Comparison of ENCODE assay signal across 24 mouse cellular contexts in genomic region chr13:36200453-36200852, GRCm38 (mm10).
DNase-seq lines count a peak whose midpoint lies in the region; ATAC-seq and TF ChIP-seq lines count a peak whose summit lies in the region.
"Had no signal": no experiment of that assay in that cellular context is flagged by ENCODE, and none has a peak within 500 bp of the region (broad histone marks: within the 10 kb centered on the region; RNA-seq: fewer than 3 reads in every experiment).

No protein-coding gene starts in this region.

- peak; percentile 96 for DNase-seq in 416B (ENCODE audit: low read depth)
- DNase-seq in c-Kit-positive CD71-negative TER-119-negative erythroid progenitor cells, embryonic 14.5 days (ENCODE audit: low read depth): peak; percentile 28
- no peak for DNase-seq in liver, embryonic 11.5 days (ENCODE audit: low spot score)
- DNase-seq in liver, postnatal 0 days: no peak
- DNase-seq in spleen, adult 18-20 months: no peak
- DNase-seq in hindbrain, embryonic 11.5 days (ENCODE audit: low spot score): no peak
- DNase-seq in layer of hippocampus, adult 2 months (ENCODE audit: low spot score in 2 of 2): no peak
- no peak for DNase-seq in frontal cortex, postnatal 36 days (ENCODE audit: low spot score in 2 of 2)
- DNase-seq: adrenal gland, adult 8-10 months; cerebellum, adult 9-10 months; forebrain, postnatal 0 days; gastrocnemius, postnatal 36 days; heart, adult 2 months; heart, postnatal 36 days; kidney, adult 9 months; kidney, postnatal 14 days; thymus, postnatal 36 days had no signal

- H3K4me1 ChIP-seq in liver, embryonic 11.5 days (replicated peaks; ENCODE audit: control insufficient read depth, insufficient read depth, low read length): no peaks in the 10 kb centered on the region; the same call in 1 of the 2 replicates
- peaks cover 9% of the 10 kb centered on the region; the same call in 1 of the 2 replicates for H3K4me1 ChIP-seq in liver, postnatal 0 days (ENCODE audit: insufficient read depth)
- H3K4me1 ChIP-seq in hindbrain, embryonic 11.5 days (replicated peaks; ENCODE audit: control insufficient read depth, insufficient read depth, low read length): no peaks in the 10 kb centered on the region
- H3K4me1 ChIP-seq: embryonic facial prominence, embryonic 10.5 days; intestine, embryonic 15.5 days had no signal

- H3K27me3 ChIP-seq in liver, embryonic 11.5 days (replicated peaks; ENCODE audit: control insufficient read depth, insufficient read depth, low read length): no peaks in the 10 kb centered on the region
- no peaks in the 10 kb centered on the region for H3K27me3 ChIP-seq in liver, postnatal 0 days (ENCODE audit: insufficient read depth, low read length)
- no peaks in the 10 kb centered on the region for H3K27me3 ChIP-seq in hindbrain, embryonic 11.5 days (ENCODE audit: control insufficient read depth, insufficient read depth, low read length)
- H3K27me3 ChIP-seq: intestine, embryonic 15.5 days; midbrain, embryonic 13.5 days had no signal

- no peak overlapping the region for H3K4me3 ChIP-seq in liver, embryonic 11.5 days (ENCODE audit: low read depth, low read length)
- H3K4me3 ChIP-seq in liver, postnatal 0 days (ENCODE audit: low read depth, low read length): no peak overlapping the region
- no peak overlapping the region for H3K4me3 ChIP-seq in hindbrain, embryonic 11.5 days (ENCODE audit: low read depth, low read length)
- no peak overlapping the region for H3K4me3 ChIP-seq in layer of hippocampus, adult 2 months
- H3K4me3 ChIP-seq: embryonic facial prominence, embryonic 10.5 days; forebrain, embryonic 10.5 days; heart, adult 2 months; intestine, embryonic 15.5 days; midbrain, embryonic 13.5 days had no signal

- WGBS in liver, embryonic 11.5 days: 51% methylated on average over 4 of the region's 4 CpGs
- whole genome bisulfite sequencing in liver, postnatal 0 days (ENCODE audit: insufficient replicate concordance): 48% methylated on average over 4 of the region's 4 CpGs
- WGBS in hindbrain, embryonic 11.5 days: 89% methylated on average over 4 of the region's 4 CpGs

- TF ChIP-seq CTCF in liver, postnatal 0 days (IDR thresholded peaks at IDR 0.05; ENCODE audit: low read depth): no peak
- TF ChIP-seq CTCF in layer of hippocampus, adult 2 months (conservative IDR thresholded peaks at IDR 0.05): no peak

- no peaks in the 10 kb centered on the region for H3K9me3 ChIP-seq in liver, embryonic 11.5 days (ENCODE audit: control insufficient read depth, low read length)
- H3K9me3 ChIP-seq in liver, postnatal 0 days (ENCODE audit: low read length): no peaks in the 10 kb centered on the region
- no peaks in the 10 kb centered on the region for H3K9me3 ChIP-seq in hindbrain, embryonic 11.5 days (ENCODE audit: control insufficient read depth, low read length)
- H3K9me3 ChIP-seq: embryonic facial prominence, embryonic 10.5 days; forebrain, embryonic 10.5 days; G1E; intestine, embryonic 15.5 days; midbrain, embryonic 13.5 days had no signal

- peak overlapping the region; percentile 45; the same call in 1 of the 2 replicates for H3K27ac ChIP-seq in liver, embryonic 11.5 days (ENCODE audit: low read depth, low read length)
- peak overlapping the region; percentile 71 for H3K27ac ChIP-seq in liver, postnatal 0 days (ENCODE audit: low read depth)
- no peak overlapping the region for H3K27ac ChIP-seq in hindbrain, embryonic 11.5 days (ENCODE audit: low read depth, low read length)
- H3K27ac ChIP-seq in layer of hippocampus, adult 2 months: no peak overlapping the region
- H3K27ac ChIP-seq: embryonic facial prominence, embryonic 10.5 days; forebrain, embryonic 10.5 days; heart, adult 2 months; intestine, embryonic 15.5 days; midbrain, embryonic 13.5 days had no signal

- no peak overlapping the region for H3K9ac ChIP-seq in liver, embryonic 11.5 days (ENCODE audit: low read depth, low read length)
- H3K9ac ChIP-seq in liver, postnatal 0 days (replicated peaks): no peak overlapping the region
- no peak overlapping the region for H3K9ac ChIP-seq in hindbrain, embryonic 11.5 days (ENCODE audit: low read depth, low read length)
- H3K9ac ChIP-seq: forebrain, postnatal 0 days; intestine, embryonic 15.5 days; midbrain, embryonic 13.5 days had no signal

- H3K36me3 ChIP-seq in liver, embryonic 11.5 days (ENCODE audit: control insufficient read depth, insufficient read depth, low read length): no peaks in the 10 kb centered on the region
- H3K36me3 ChIP-seq in liver, postnatal 0 days (replicated peaks; ENCODE audit: insufficient read depth, low read length): no peaks in the 10 kb centered on the region
- H3K36me3 ChIP-seq in hindbrain, embryonic 11.5 days (ENCODE audit: control insufficient read depth, insufficient read depth, low read length): no peaks in the 10 kb centered on the region
- H3K36me3 ChIP-seq: embryonic facial prominence, embryonic 10.5 days; forebrain, embryonic 10.5 days; intestine, embryonic 15.5 days; midbrain, embryonic 13.5 days had no signal

- peak; percentile 87 for TF ChIP-seq EP300 in liver, postnatal 0 days (IDR thresholded peaks at IDR 0.05; ENCODE audit: low read depth)

- no peak for ATAC-seq in liver, embryonic 11.5 days (replicated peaks; ENCODE audit: low FRiP score)
- ATAC-seq in liver, postnatal 0 days: peak; percentile 79
- ATAC-seq in hindbrain, embryonic 11.5 days (ENCODE audit: low FRiP score): no peak
- ATAC-seq: activated CD4-positive, CD25-positive, alpha-beta regulatory T cell, adult 4 months; forebrain, postnatal 0 days; hindbrain, embryonic 16.5 days; intestine, embryonic 15.5 days; midbrain, embryonic 13.5 days had no signal

- H3K4me2 ChIP-seq in liver, embryonic 11.5 days: no peak overlapping the region
- H3K4me2 ChIP-seq in liver, postnatal 0 days (ENCODE audit: low read depth, low read length): no peak overlapping the region
- no peak overlapping the region for H3K4me2 ChIP-seq in hindbrain, embryonic 11.5 days (replicated peaks; ENCODE audit: low read depth, low read length)
- H3K4me2 ChIP-seq: intestine, embryonic 15.5 days; midbrain, embryonic 13.5 days had no signal

Comparison
In these comparisons a context has a peak if more than half of its experiments do, and no peak if none do; other contexts are left out.
1. DNase-seq: peak in 416B (single experiment) and c-Kit-positive CD71-negative TER-119-negative erythroid progenitor cells, embryonic 14.5 days (single experiment); none in liver, embryonic 11.5 days (single experiment), liver, postnatal 0 days (single experiment), spleen, adult 18-20 months (0 of 2), hindbrain, embryonic 11.5 days (single experiment), layer of hippocampus, adult 2 months (0 of 2) and frontal cortex, postnatal 36 days (0 of 2).
2. H3K27ac ChIP-seq: peak in liver, embryonic 11.5 days (single experiment) and liver, postnatal 0 days (single experiment); none in hindbrain, embryonic 11.5 days (single experiment) and layer of hippocampus, adult 2 months (single experiment).